ENCODE assay signal across 27 mouse cellular contexts in the genomic region with DNA sequence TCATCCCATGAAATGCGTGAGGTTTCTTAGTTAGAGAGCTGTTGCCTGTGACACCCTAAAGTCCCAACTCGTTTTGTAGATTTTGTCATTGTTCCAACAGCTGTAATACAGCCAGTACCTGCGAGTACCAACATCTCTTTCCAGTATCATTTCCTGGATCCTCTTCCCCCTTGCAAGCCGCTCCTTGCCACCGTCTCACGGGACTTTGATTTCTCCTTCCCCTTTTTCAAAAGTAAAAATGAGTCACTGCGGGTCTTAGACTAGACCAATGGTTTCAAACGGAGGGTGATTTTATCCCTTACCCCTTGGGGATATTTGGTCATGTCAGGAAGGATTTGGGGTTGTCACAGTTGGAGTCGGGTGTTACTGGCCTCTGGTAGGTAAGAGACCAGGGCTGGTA. TPM values are rescaled to one million over a fixed set of nuclear protein-coding genes. Genes with fewer than 3 reads are reported as not detected.
DNase-seq lines count a peak whose midpoint lies in the region; ATAC-seq and TF ChIP-seq lines count a peak whose summit lies in the region.
"Had no signal": no experiment of that assay in that cellular context is flagged by ENCODE, and none has a peak within 500 bp of the region (broad histone marks: within the 10 kb centered on the region; RNA-seq: fewer than 3 reads in every experiment).

No protein-coding gene starts in this region.

- in situ Hi-C loops in CH12.LX (cut with MboI; ENCODE audit: low pct_ligation_motif_present, low pct_unique_long_range_greater_than_20kb, low sequenced_read_pairs) = no loop called here

- dilution Hi-C loops in CH12.LX (cut with MboI; ENCODE audit: extremely low pct_ligation_motif_present, extremely low pct_unique_long_range_greater_than_20kb, low sequenced_read_pairs) = no loop called here

- no peaks in the 10 kb centered on the region for H3K36me3 ChIP-seq in CH12.LX (replicated peaks in 1 of 2; ENCODE audit: control insufficient read depth in 1 of 2, insufficient read depth in 1 of 2, low read length in 1 of 2)
- H3K36me3 ChIP-seq: G1E had no signal

- TF ChIP-seq EP300 in CH12.LX (IDR thresholded peaks at IDR 0.05; ENCODE audit: low read length) = no peak; the same call in 1 of the 2 replicates

- peaks cover 0 to 13% of the 10 kb centered on the region in 2 experiments; a peak in 2 of 4 replicates for H3K4me1 ChIP-seq in CH12.LX (ENCODE audit: control insufficient read depth in 1 of 2, insufficient read depth in 2 of 2)

- no peak overlapping the region for H3K4me3 ChIP-seq in CH12.LX (replicated peaks in 1 of 3; ENCODE audit: low read depth in 2 of 3, low read length in 2 of 3, poor library complexity in 1 of 3)

- H3K27ac ChIP-seq in CH12.LX (ENCODE audit: insufficient read depth, low read depth) = no peak overlapping the region

- no peak for TF ChIP-seq CTCF in CH12.LX (conservative IDR thresholded peaks at IDR 0.05 in 1 of 2, IDR thresholded peaks at IDR 0.05 in 1 of 2; ENCODE audit: low read depth in 2 of 2, low read length in 2 of 2)

- H3K9ac ChIP-seq in CH12.LX (ENCODE audit: insufficient read depth, low read depth) = no peak overlapping the region

- no peak for TF ChIP-seq POLR2A in CH12.LX (IDR thresholded peaks at IDR 0.05; ENCODE audit: low read depth, low read length)

- no peak for TF ChIP-seq RAD21 in CH12.LX (IDR thresholded peaks at IDR 0.05; ENCODE audit: low read depth, low read length)

- no peaks in the 10 kb centered on the region for H3K79me2 ChIP-seq in CH12.LX (replicated peaks; ENCODE audit: control insufficient read depth, extremely low read depth, insufficient read depth, poor library complexity, severe bottlenecking)

- H3K27me3 ChIP-seq in CH12.LX (replicated peaks) = peaks cover 2% of the 10 kb centered on the region
- H3K27me3 ChIP-seq: Patski had no signal

- H3K9me3 ChIP-seq in CH12.LX (replicated peaks; ENCODE audit: low read length) = peaks cover 7% of the 10 kb centered on the region
- H3K9me3 ChIP-seq: G1E had no signal

- H3K4me2 ChIP-seq in CH12.LX (ENCODE audit: insufficient read depth, low read depth, poor library complexity, severe bottlenecking) = no peak overlapping the region

- peak; percentile 12 to 24 for DNase-seq in monocyte, adult 2 months (ENCODE audit: low read depth in 1 of 2, low spot score in 2 of 2)
- DNase-seq in A20 (ENCODE audit: low read depth, low spot score) = peak; percentile 21
- DNase-seq in CH12.LX (ENCODE audit: extremely low read depth) = peak; percentile 33
- DNase-seq in MN1 (ENCODE audit: low spot score) = no peak
- no peak for DNase-seq in left cerebral cortex, postnatal 14 days (ENCODE audit: low spot score in 2 of 2)
- no peak for DNase-seq in heart, postnatal 36 days
- DNase-seq: adrenal gland, adult 2 months; adrenal gland, adult 8-10 months; adrenal gland, postnatal 10 days; adrenal gland, postnatal 14 days; adrenal gland, postnatal 25 days; adrenal gland, postnatal 36 days; B cell, adult 2 months; cerebellum, adult 11 months; cerebellum, adult 11-12 months; cerebellum, adult 18-20 months; cerebellum, adult 2 months; cerebellum, adult 8-10 months had no signal

- no peak for ATAC-seq in monocyte, adult 5-6 weeks (replicated peaks; ENCODE audit: insufficient number of reproducible peaks, low FRiP score, low TSS enrichment, poor library complexity, severe bottlenecking)
- ATAC-seq in granulocyte monocyte progenitor cell, adult 5-6 weeks (replicated peaks; ENCODE audit: poor library complexity, severe bottlenecking) = peak; percentile 53
- ATAC-seq: activated CD4-positive, CD25-positive, alpha-beta regulatory T cell, adult 4 months; CD4-positive, CD25-positive, alpha-beta regulatory T cell, adult 4 months; Patski had no signal

- intact Hi-C loops in left cerebral cortex, postnatal 14 days (cut with DNase I) = no loop called here
- intact Hi-C loops in heart, postnatal 36 days (cut with DNase I) = no loop called here

TF ChIP-seq in CH12.LX, 34 proteins besides CTCF, POLR2A, EP300 and RAD21:
- TF ChIP-seq BHLHE40 (IDR thresholded peaks at IDR 0.05; ENCODE audit: low read depth, low read length) (peak; percentile 59), PAX5 (IDR thresholded peaks at IDR 0.05; ENCODE audit: low read length) (no peak)

RNA-seq across cellular contexts. Expression of a gene that starts 56.5 kb away (rescaled TPM):
- not detected in 3 replicates for total RNA-seq in monocyte, adult 5-6 weeks (2017)
- total RNA-seq in CH12.LX (2012; rRNA removed) = not detected in 2 replicates
- total RNA-seq in CH12.LX (2014; rRNA removed) = not detected in 2 replicates
- polyA plus RNA-seq in CH12.LX (2012; ENCODE audit: insufficient read length, low read depth) = not detected in 2 replicates
- not detected in 2 replicates for total RNA-seq in granulocyte monocyte progenitor cell, adult 5-6 weeks (2014; fragmentation: Nextera tagmentation)
- total RNA-seq in granulocyte monocyte progenitor cell, adult 5-6 weeks (2017) = 0.26 TPM in 1 of 2 replicates, not detected in the other
- not detected for total RNA-seq in left cerebral cortex, postnatal 14 days (2021)
- total RNA-seq in heart, postnatal 36 days (2021) = not detected
- total RNA-seq: adrenal gland, adult 18-20 months; adrenal gland, adult 2 months; adrenal gland, adult 8-10 months; adrenal gland, postnatal 10 days; adrenal gland, postnatal 14 days; adrenal gland, postnatal 25 days; adrenal gland, postnatal 36 days; adrenal gland, postnatal 4 days; G1E had no signal
- polyA plus RNA-seq: activated CD4-positive, CD25-positive, alpha-beta regulatory T cell, adult 4 months; C2C12; CD4-positive, CD25-positive, alpha-beta regulatory T cell, adult 4 months; cerebellum, adult 2 months; G1E; Patski had no signal

Comparison
In these comparisons a context has a peak if more than half of its experiments do, and no peak if none do; other contexts are left out.
1. DNase-seq: peak in monocyte, adult 2 months (2 of 2), A20 (single experiment) and CH12.LX (single experiment); none in MN1 (single experiment), left cerebral cortex, postnatal 14 days (0 of 2) and heart, postnatal 36 days (0 of 2).